In genomic region chr12:107156791-107157428, GRCm38 (mm10) we compare ENCODE assay signal across 23 mouse cellular contexts.
DNase-seq lines count a peak whose midpoint lies in the region; TF ChIP-seq lines count a peak whose summit lies in the region.
"Had no signal": no experiment of that assay in that cellular context is flagged by ENCODE, and none has a peak within 500 bp of the region (broad histone marks: within the 10 kb centered on the region; RNA-seq: fewer than 3 reads in every experiment).

No protein-coding gene starts in this region.

- TF ChIP-seq CTCF in thymus, adult 2 months (IDR thresholded peaks at IDR 0.05; ENCODE audit: borderline replicate concordance, control insufficient read depth, extremely low read depth, insufficient read depth, low read length, poor library complexity) = no peak
- TF ChIP-seq CTCF in lung, adult 2 months (IDR thresholded peaks at IDR 0.05; ENCODE audit: insufficient read depth, low read length) = no peak

- no peak for TF ChIP-seq POLR2A in thymus, adult 2 months (IDR thresholded peaks at IDR 0.05; ENCODE audit: control insufficient read depth, extremely low read depth, insufficient read depth, low read length, poor library complexity)
- no peak for TF ChIP-seq POLR2A in lung, adult 2 months (IDR thresholded peaks at IDR 0.05; ENCODE audit: borderline replicate concordance, extremely low read depth, low read depth, low read length)

- H3K27ac ChIP-seq in thymus, adult 2 months (ENCODE audit: control insufficient read depth, insufficient read depth, low read length) = peak overlapping the region; percentile 97
- H3K27ac ChIP-seq: forebrain, embryonic 10.5 days; forebrain, embryonic 13.5 days; heart, adult 2 months; hindbrain, embryonic 10.5 days; hindbrain, embryonic 13.5 days had no signal

- H3K27me3 ChIP-seq in thymus, adult 2 months (ENCODE audit: control insufficient read depth, insufficient read depth, low read length) = no peaks in the 10 kb centered on the region
- H3K27me3 ChIP-seq: forebrain, embryonic 13.5 days had no signal

- H3K36me3 ChIP-seq in thymus, adult 2 months (ENCODE audit: control insufficient read depth, insufficient read depth, low read length) = no peaks in the 10 kb centered on the region
- H3K36me3 ChIP-seq: forebrain, embryonic 10.5 days; hindbrain, embryonic 10.5 days; hindbrain, embryonic 13.5 days had no signal

- peaks cover 63% of the 10 kb centered on the region for H3K4me1 ChIP-seq in thymus, adult 2 months (replicated peaks; ENCODE audit: control insufficient read depth, insufficient read depth, low read length)
- no peaks in the 10 kb centered on the region for H3K4me1 ChIP-seq in lung, adult 2 months (ENCODE audit: control insufficient read depth, insufficient read depth, low read length)

- H3K4me3 ChIP-seq in thymus, adult 2 months (ENCODE audit: control insufficient read depth, insufficient read depth, low read length) = peak overlapping the region; percentile 14; the same call in 1 of the 2 replicates
- no peak overlapping the region for H3K4me3 ChIP-seq in lung, adult 2 months (replicated peaks; ENCODE audit: extremely low read depth, low read depth, low read length)
- H3K4me3 ChIP-seq: forebrain, embryonic 10.5 days; forebrain, embryonic 13.5 days; heart, adult 2 months; hindbrain, embryonic 10.5 days; hindbrain, embryonic 13.5 days had no signal

- 34% methylated on average over 8 of the region's 8 CpGs for WGBS in thymus, adult 2 months
- 65% methylated on average over 8 of the region's 8 CpGs for WGBS in lung, adult 2 months

- peak; percentile 86 for DNase-seq in heart, adult 11 months
- no peak for DNase-seq in heart, adult 8-10 months (ENCODE audit: low spot score)
- peak; percentile 82 for DNase-seq in thymus, adult 2 months
- peak; percentile 90 for DNase-seq in thymus, postnatal 14 days
- DNase-seq in thymus, postnatal 4 days = peak; percentile 91
- DNase-seq in embryo, embryonic 11 days = no peak
- no peak for DNase-seq in ovary, adult 18-20 months (ENCODE audit: low spot score)
- DNase-seq in lung, adult 2 months = no peak
- DNase-seq: adrenal gland, adult 8-10 months; adrenal gland, postnatal 25 days; cerebellum, adult 11-12 months; cerebellum, adult 8-10 months; cerebellum, postnatal 10 days; cerebellum, postnatal 36 days; gastrocnemius, postnatal 10 days; gastrocnemius, postnatal 36 days; heart, adult 2 months; heart, postnatal 10 days; heart, postnatal 36 days had no signal

Comparison
In these comparisons a context has a peak if more than half of its experiments do, and no peak if none do; other contexts are left out.
1. DNase-seq: peak in heart, adult 11 months (single experiment), thymus, adult 2 months (single experiment), thymus, postnatal 14 days (single experiment) and thymus, postnatal 4 days (single experiment); none in heart, adult 8-10 months (single experiment), embryo, embryonic 11 days (single experiment), ovary, adult 18-20 months (single experiment) and lung, adult 2 months (single experiment).